Mouse (Mus musculus): ENCODE measurements around the gene Apc2.

GRCm38 (mm10) chr10:80316359-80316781, 20.6 kb downstream of the Apc2 start:
- TF ChIP-seq POLR2A (IDR thresholded peaks at IDR 0.05; ENCODE audit: control insufficient read depth, extremely low read depth, insufficient read depth, low read length, poor library complexity) (no peak), CTCF (IDR thresholded peaks at IDR 0.05; ENCODE audit: borderline replicate concordance, control insufficient read depth, extremely low read depth, insufficient read depth, low read length, poor library complexity) (no peak)
